Mouse (Mus musculus) cerebellum, adult 2 months (tissue): Measurements from ENCODE around the gene Ncapg.

Experiments used
- CTCF ChIP-seq: fragments of 200-500 bp; IDR thresholded peaks from 2 replicates; pipeline ENCODE4 v1.5.1; 2011; ENCODE audit warnings: low read depth, mild to moderate bottlenecking, control low read depth, low read length, moderate library complexity, borderline replicate concordance; ENCODE audit not compliant: insufficient read depth
- POLR2A ChIP-seq: fragments of 200-500 bp; IDR thresholded peaks from 2 replicates; pipeline ENCODE4 v1.6.1; 2011; ENCODE audit warnings: low read length, control low read depth, borderline replicate concordance; ENCODE audit not compliant: insufficient read depth

GRCm38 (mm10) chr5:45689152-45689551 lies 19.4 kb downstream of the Ncapg start:
- TF ChIP-seq CTCF: no peak
- TF ChIP-seq POLR2A: no peak
